Mouse (Mus musculus) neutrophil, adult 5-6 weeks (primary cell): ENCODE results near the gene Serinc4. TPM values are rescaled to one million over a fixed set of nuclear protein-coding genes. Genes with fewer than 3 reads are reported as not detected.
"Not testable (repeated sequence)": the region's sequence is repeated elsewhere in the genome, so short reads cannot be mapped to it uniquely, and the experiment has no call there.

ENCODE experiments used
- ATAC-seq: fragments of 151-379, 151-347 bp; 2 replicates; pipeline ENCODE4 v1.8.0; 2017; ENCODE audit warnings: mild to moderate bottlenecking, moderate TSS enrichment; ENCODE audit not compliant: insufficient number of reproducible peaks, poor library complexity, low FRiP score, severe bottlenecking; ENCODE audit errors: extremely low read depth
- total RNA-seq: library from RNA; stranded (forward); fragments of 200-1000 nt; gene quantifications from 2 replicates; pipeline ENCODE4 v1.2.3, GENCODE M21; 2017

Serinc4 gene
- 2.0 and 4.2 TPM in 2 replicates for total RNA-seq

DNA sequence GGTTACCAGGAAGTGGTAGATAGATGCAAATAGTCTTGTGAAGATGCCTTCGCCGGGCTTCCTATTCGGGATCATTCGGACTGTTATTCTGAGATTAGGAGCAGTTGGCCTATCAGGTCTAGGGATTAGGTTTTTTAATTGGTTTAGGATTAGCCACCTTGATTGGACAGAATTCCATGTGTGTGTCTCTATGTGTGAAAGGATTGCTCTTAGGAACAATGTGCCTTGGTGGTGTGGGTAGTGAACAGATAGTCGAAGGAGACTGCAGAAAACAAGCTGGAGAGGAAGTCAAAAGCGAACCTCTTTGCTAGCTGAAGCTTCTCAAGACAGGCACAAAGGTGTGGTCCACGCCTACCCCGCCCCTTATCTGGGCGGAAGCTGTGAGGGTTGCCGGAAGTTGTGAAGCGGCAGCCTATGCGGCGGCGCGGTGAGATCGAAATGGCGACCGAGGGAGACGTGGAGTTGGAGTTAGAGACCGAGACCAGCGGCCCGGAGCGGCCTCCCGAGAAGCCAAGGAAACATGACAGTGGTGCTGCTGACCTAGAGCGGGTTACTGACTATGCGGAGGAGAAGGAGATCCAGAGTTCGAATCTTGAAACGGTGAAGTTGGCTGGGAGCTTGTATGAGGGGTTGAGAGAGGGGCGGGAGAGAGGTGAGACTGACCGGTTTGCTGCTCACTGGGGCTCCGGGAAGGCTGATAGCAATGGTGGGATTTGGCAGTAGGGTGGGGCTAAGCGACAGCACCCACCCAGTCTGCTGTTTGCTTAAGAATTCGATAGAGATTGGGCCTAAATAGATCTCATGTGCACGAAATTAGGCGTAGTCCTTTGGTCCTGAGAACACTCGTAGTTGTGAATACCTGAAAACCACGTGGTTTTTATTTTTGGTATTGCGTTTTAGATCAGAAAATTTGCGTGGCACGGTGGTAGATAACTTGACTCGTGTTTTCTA lies at the start of gene Serinc4:
Gene Serinc4 (minus strand): TSS at position 90 of the 951 bp plus-strand sequence.
- ATAC-seq, result peak; percentile 98

DNA sequence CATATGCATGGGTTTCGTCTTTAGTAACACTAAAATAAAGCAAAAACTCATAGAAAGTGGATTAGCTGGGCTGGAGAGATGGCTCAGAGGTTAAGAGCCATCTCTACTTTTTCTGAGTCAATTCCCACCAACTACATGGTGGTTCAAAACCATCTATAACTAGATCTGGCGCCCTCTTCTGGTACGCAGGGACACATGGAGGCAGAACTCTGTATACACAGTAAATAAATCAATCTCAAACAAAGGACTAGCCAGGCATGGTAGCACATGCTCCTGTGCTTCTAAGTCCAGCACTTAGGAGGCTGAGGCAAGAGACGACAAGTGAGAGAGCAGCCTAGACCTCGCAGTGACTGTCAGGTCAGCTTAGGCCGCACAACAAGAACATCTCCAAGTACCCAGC lies 45.0 kb upstream of the Serinc4 start:
- peak; percentile 40; the same call in 1 of the 2 replicates for ATAC-seq

DNA sequence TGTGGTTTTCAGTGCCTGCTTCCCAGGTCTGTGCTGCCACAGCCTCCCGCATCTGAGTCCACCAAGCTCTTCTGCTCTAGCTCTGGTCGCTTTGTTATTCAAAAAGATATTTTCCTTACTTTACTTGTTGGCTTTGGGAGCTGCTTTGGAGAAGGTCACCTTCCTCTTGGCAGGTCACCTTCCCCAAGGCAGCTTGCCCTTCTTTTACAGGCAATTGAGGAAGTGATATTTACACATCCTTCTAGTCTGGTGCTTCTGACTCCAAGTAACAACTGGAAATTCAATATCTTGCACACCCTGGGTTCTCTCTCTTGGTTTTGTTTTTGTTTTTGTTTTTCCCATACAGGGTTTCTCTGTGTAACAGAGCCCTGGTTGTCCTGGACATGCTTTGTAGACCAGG lies 27.8 kb upstream of the Serinc4 start:
- 0 out of 2 replicates have a peak, but pooled peaks have one; percentile 11 for ATAC-seq

DNA sequence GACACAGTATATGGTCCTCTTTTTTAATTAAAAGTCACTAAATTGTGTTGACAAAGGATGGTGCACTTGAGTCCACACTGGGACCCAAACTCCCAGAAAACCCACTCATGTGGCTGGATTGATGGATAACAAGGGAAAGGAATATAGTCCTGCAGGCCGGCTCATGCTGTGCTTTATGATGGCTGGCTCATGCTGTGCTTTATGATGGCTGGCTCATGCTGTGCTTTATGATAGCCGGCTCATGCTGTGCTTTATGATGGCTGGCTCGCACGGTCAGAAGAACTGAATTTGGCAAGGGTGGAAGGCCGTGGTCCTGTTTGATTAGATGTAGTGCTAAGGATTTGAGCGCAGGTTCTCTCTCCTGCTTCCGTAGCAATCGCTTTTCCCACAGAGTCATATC lies 27.0 kb upstream of the Serinc4 start:
- no peak for ATAC-seq

DNA sequence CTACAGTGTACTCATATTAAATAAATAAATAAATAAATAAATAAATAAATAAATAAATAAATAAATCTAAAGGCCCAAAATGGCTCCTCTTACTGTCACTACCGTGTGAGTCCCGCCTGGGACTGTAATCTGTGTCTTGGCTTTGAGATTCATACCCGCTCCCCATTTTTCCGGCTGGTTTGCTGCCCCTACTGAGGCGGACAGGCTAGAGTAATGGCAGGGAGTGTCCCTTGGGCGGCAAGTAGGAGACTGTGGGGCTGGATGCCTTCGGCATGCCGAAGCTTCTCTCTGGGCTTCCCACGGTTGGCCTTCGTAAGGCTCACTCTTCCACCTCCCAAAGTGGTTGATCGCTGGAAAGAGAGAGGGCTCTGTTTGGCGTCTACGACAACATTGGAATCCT lies 24.3 kb upstream of the Serinc4 start:
- not testable (repeated sequence) for ATAC-seq

DNA sequence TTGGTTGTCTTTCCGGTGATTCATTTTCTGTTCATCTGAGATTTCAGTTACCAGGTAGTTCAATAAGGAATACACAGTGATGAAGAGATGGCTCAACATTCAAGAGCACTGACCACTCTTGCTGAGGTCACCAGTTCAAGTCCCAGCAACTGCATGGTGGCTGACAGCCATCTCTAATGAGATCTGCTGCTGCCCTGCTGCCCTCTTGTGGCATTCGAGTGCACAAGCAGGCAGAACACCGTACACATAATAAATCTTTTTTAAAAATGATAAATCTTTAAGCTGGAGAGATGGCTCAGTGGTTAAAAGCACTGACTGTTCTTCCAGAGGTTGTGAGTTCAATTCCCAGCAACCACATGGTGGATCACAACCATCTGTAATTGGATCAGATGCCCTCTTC lies 23.9 kb upstream of the Serinc4 start:
- peak; percentile 73; the same call in 1 of the 2 replicates for ATAC-seq

DNA sequence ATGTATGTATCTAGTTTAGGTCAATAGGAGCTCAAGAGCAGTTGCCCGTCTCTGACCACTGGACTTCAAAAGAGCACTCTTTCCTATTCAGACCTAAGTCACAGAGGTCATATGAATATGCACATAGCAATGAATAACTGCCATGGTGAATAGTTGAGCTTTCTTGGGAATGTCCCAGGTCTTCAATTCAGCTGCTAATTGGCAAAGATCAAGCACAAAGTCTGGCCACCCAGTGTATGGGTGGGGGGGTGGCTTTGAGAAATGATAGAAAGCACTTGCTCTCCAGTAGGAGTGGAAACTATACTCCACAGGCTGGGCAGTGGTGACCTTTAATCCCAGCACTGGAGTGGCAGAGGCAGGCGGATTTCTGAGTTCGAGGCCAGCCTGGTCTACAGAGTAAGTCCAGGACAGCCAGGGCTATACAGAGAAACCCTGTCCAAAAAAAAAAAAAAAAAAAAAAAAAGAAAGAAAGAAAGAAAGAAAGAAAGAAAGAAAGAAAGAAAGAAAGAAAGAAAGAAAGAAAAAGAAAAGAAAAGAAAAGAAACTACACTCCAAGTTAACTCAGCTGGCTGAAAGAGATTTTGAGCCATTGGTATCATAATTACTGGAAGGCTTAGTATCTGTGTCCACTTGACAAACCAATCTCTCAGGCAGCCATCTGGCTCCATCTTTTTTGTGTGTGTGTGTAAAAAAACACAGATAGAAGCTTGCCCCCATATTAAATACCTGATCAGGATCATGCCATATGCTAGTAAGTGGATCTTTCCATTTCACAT lies 21.1 kb upstream of the Serinc4 start:
- ATAC-seq, result no peak

DNA sequence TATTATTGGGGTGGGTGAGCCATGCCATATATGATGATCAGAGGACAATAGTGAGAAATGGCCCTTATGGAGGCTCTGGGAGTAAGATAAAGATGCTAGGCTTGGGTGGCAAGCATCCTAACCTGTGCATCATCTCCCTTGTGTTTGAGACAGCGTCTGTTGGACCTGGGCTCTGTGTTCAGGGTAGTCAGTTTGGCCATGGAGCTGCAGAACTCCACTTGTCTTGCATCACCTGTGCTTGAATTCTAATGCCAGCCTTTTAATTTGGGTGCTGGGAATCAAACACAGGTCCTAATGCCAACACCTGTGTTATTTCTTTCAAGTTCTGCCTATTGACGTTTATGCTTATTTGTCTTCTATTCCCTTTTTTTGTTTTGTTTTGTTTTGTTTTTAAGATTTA lies 18.7 kb upstream of the Serinc4 start:
- ATAC-seq, result not testable (repeated sequence)

DNA sequence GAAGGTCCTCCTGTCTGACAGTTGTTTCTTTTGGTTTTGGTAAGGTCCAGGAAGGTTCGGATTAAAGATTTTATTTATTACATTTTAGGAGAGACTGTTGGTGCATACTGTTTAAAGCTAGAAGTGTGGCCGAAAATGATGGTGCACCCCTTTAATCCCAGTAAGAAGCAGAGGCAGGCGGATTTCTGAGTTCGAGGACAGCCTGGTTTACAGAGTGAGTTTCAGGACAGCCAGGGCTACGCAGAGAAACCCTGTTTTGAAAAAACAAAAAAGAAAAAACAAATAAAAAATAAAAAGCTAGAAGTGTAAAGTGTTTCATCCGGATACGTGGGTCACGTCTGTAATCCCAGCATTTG lies 17.6 kb upstream of the Serinc4 start:
- ATAC-seq, result no peak

DNA sequence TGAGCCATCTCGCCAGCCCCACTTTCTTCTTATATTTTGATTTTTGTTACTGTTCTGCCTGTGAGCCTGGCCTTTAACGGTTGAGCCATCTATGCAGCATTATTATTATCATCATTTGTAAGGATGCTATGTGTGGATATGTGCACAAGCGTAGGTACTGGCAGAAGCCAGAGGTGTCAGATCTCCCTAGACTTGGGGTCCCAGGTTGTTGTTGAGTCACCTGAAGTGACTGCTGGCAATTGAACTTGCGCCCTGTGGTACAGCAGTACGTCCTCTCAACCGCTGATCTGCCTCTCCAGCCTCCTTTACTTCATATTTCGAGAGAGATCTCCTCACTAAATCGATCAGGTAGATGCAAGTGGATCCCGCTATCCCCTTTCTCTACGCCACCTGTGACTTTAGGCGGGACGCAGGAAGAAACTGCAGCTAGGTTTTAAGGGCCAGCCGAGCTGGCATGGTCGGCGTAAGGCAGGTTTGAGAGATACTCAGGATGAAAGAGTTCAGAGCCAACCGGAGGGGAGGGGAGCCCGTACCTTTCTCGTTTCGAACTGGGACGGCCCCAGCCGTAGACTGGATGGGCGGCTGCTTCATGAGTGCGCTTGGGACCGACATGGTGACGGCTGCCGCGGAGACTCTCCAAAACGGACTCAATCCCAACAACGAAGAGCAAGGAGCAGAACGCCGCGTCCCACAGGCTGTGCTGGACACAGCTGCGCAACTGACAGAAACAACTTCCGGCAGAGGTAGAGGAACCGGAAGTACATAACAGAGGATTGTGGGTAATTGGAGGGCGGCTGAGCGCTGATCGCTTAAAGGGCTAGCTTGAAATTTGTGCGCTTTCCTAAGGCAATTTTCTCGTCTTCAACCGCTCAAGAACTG lies 17.0 kb upstream of the Serinc4 start, which contains the start of gene Mfap1b:
Gene Mfap1b (minus strand): TSS at position 767 of the 879 bp plus-strand sequence.
- peak; percentile 97 for ATAC-seq

DNA sequence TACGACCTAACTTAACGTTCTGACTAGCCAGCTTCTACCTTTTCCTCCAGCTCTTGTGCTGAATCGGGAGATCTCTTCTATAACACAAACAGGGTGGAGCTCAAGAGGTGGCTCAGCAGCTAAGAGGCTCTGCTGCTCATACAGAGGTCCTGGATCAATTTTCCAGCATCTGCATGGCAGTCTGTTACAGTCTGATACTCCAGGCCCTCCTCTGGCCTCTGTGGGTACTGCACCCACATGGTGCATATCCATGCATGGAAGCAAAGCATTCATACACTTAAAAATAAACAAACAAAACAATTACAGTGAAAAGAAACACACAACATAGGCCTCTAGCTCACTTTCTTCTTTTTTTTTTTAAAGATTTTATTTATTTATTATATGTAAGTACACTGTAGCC lies 16.2 kb upstream of the Serinc4 start:
- not testable (repeated sequence) for ATAC-seq

DNA sequence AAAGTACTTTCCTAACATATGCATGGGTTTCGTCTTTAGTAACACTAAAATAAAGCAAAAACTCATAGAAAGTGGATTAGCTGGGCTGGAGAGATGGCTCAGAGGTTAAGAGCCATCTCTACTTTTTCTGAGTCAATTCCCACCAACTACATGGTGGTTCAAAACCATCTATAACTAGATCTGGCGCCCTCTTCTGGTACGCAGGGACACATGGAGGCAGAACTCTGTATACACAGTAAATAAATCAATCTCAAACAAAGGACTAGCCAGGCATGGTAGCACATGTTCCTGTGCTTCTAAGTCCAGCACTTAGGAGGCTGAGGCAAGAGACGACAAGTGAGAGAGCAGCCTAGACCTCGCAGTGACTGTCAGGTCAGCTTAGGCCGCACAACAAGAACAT lies 12.4 kb upstream of the Serinc4 start:
- ATAC-seq, result peak; percentile 35; the same call in 1 of the 2 replicates

DNA sequence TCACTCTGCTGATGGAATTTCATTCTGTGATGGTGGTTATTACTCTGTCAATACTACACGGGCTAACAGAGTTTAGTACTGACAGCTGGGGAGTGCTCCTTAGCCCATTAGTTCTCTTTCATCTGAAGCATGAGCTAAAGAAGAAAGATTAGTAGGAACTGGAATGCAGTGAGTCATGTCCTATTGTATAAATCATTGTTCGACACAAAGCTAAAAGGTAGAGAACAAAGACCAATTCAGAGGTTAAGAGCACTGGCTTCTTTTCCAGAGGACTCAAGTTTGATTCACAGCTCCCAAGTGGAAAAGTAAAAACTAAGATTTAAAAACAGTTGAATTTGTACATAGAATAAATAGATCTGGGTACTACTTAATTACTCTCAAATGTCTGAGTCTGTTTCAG lies 3.5 kb upstream of the Serinc4 start:
- ATAC-seq, result no peak

DNA sequence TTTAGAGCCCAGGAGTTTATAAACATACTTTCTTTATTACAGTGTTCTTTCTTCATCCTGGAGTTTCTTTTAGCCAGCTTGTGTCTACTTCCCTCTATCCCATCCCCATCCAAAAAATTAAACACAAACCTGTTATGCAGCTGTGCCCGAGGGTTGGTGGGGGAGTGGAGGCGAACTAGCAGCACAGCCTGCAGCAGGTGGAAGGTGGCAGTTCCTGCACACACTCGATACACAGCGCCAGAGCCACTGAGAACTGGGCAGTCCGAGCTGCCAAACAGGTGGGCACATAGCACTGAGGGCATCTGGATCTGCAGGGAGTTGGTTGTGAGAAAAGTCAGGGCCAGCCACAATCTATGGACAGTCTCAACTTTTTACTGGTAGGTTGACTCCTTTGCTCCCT lies 1.0 kb downstream of the Serinc4 start:
- no peak for ATAC-seq

DNA sequence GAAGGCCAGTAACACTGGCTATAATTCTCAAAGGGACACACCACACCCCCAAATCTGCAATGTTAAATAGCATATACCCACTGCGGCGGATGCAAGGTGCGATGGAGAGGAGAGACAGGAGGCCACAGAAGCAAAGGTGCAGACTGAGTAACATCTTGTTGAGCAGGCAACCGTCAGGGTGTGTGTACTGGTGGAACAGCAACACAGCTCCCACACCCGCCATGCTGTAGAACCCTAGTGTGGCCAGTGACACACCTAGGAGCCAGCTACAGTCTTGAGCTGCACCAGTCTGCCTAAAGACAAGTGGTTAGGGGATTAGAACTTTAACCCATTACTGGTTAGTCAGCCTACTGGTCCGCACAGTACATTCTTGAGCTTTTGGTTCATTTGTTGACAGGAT lies 2.7 kb downstream of the Serinc4 start:
- no peak for ATAC-seq

DNA sequence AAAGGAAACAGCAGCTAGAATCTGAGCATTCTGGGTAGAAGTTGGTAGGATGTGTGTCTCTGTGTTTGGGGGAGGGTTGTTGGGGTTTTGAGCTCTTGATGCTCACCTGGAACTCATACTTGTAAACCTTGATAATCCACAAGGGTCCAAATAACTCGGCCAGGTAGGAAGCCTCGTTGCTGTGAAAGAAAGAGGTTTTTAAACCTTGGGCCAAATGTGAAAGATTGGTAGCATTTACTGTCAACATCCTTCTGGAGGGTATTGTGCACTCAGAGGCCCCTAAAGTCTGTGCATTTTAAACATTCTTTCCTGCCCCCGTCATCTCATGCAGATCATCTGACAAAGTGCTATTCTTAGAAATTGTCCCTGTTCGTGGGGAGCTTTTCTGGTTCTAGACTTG lies 3.6 kb downstream of the Serinc4 start, which contains the start of gene Hypk:
Gene Hypk (plus strand): TSS at position 301 of the 400 bp plus-strand sequence.
- no peak for ATAC-seq

DNA sequence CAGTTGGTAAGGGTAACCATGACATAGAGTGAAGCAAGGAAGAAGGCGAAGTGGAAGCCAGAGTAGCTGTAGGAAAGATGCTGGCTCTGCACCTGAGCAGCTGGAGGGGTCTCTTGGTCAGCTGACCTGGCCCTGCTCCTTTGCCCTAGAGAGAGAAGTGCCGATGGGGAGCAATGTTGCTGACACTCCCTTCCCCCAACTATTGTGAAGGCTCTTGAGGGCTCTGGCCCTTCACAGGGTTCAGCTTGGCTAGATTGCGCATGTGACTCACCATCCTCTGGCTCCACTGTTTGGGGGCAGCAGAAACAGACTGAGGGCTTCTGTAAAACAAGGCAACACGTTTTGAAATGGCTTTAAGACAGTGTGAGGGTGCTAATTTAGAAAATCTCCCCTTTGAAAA lies 4.2 kb downstream of the Serinc4 start:
- no peak for ATAC-seq

DNA sequence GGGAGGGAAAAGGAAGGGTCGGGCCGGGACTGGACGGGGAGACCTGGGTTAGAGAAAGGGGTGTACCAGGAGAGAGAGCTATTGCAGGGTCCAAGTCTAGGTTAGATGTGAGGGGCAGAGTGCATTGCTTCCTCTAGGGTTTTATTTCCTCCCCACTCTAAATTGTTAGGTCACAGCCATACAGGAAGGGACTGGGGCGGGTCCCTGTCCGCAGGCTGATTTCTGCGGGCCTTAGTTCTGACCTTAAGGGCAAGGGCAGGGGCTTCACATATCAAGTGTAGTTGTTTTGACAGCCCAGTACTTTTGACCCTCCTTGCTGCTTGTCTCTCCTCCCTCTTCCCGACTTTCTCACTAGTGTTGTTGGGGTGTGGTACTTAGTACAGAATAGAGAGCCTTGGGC lies 6.5 kb downstream of the Serinc4 start:
- ATAC-seq, result no peak

DNA sequence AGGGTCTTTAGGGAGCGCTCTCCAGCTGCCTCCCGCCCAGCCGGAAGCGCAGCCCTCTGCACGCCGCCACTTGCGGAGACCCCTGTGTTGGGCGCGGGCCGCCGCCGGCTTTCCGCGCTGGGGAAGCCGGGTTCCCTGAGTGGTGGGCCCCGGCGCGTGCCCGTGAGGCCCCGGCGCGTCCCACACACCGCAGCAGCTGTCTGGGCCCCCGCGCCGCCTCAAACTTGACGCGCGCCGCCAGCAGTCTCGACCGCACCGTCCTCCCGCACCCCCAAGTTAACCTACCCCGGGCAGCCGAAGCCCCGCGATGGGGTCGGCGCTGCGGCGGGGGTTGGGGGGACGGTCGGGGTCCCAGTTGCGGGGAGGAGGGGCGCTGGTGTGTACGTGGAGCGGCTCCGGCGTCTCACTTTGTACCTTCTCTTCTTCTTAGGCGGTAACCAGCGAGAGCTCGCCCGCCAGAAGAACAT lies 7.0 kb downstream of the Serinc4 start:
- ATAC-seq, result no peak
